Mouse (Mus musculus): Measurements from ENCODE around the gene Gm20388.

- TF ChIP-seq EP300 (IDR thresholded peaks at IDR 0.05; ENCODE audit: low read depth), result no peak
- no peak for TF ChIP-seq CTCF (IDR thresholded peaks at IDR 0.05; ENCODE audit: low read depth)
Measured at GRCm38 (mm10) chr8:123477737-123478258, 3567.2 kb downstream of the Gm20388 start, which contains the start of gene Afg3l1.

All from liver, embryonic 14.5 days (tissue).